Mouse (Mus musculus) myocyte (in vitro differentiated cells): Measurements from ENCODE around the gene Miga1.

ENCODE experiments used
- CEBPB ChIP-seq: IDR thresholded peaks from 2 replicates; pipeline ENCODE4 v1.6.1; 2011; ENCODE audit warnings: mild to moderate bottlenecking, moderate library complexity; ENCODE audit not compliant: poor library complexity, insufficient read depth, severe bottlenecking
- E2F4 ChIP-seq: IDR thresholded peaks from one replicate; pipeline ENCODE4 v1.6.1; 2011; ENCODE audit warnings: mild to moderate bottlenecking, control low read depth, moderate library complexity; ENCODE audit not compliant: insufficient read depth
- MAX ChIP-seq: IDR thresholded peaks from one replicate; pipeline ENCODE4 v1.6.1; 2011; ENCODE audit warnings: low read depth, mild to moderate bottlenecking, control low read depth
- MYOG ChIP-seq, 3 experiments: IDR thresholded peaks; one replicate each; pipeline ENCODE4 v1.6.1; 2011; ENCODE audit warnings: control low read depth in 2 of 3, low read depth in 2 of 3, mild to moderate bottlenecking in 2 of 3; ENCODE audit not compliant: insufficient read length in 2 of 3, control insufficient read depth in 1 of 3, insufficient read depth in 1 of 3
- POLR2A ChIP-seq: IDR thresholded peaks from one replicate; pipeline ENCODE4 v1.6.1; 2011; ENCODE audit warnings: low read depth, mild to moderate bottlenecking, control low read depth, moderate library complexity; ENCODE audit not compliant: insufficient read length
- POLR2AphosphoS2 ChIP-seq: IDR thresholded peaks from one replicate; pipeline ENCODE4 v1.6.1; 2011; ENCODE audit warnings: low read depth, control low read depth; ENCODE audit not compliant: insufficient read length
- USF1 ChIP-seq: IDR thresholded peaks from one replicate; pipeline ENCODE4 v1.6.1; 2011; ENCODE audit warnings: low read depth, mild to moderate bottlenecking, control low read depth, moderate library complexity

- TF ChIP-seq POLR2A (no peak), POLR2AphosphoS2 (no peak), MAX (no peak), USF1 (no peak), CEBPB (no peak), MYOG (IDR thresholded peaks at IDR 0.05; ENCODE audit: control insufficient read depth in 1 of 3, insufficient read depth in 1 of 3, insufficient read length in 2 of 3, low read depth in 2 of 3) (no peak), E2F4 (no peak)
These were observed 49.9 kb downstream of the Miga1 start for GRCm38 (mm10) chr3:152290175-152290798.
